Mouse (Mus musculus) ES-Bruce4 (cell line): Measurements from ENCODE around the gene 2900011O08Rik.

Source experiments
- CTCF ChIP-seq: IDR thresholded peaks from one replicate; pipeline ENCODE4 v1.8.1; 2011; ENCODE audit warnings: low read depth, low read length
- EP300 ChIP-seq: IDR thresholded peaks from 2 replicates; pipeline ENCODE4 v1.6.1; 2011; ENCODE audit warnings: low read depth, low read length; ENCODE audit not compliant: insufficient read depth
- POLR2A ChIP-seq: IDR thresholded peaks from one replicate; pipeline ENCODE4 v1.8.1; 2011; ENCODE audit warnings: low read length; ENCODE audit not compliant: insufficient read depth

GRCm38 (mm10) chr16:13944178-13944577 is 42.2 kb upstream of the 2900011O08Rik start:
- TF ChIP-seq POLR2A (no peak), CTCF (no peak), EP300 (no peak)
